Mouse (Mus musculus): Measurements from ENCODE around the gene Wdr6. TPM values are rescaled to one million over a fixed set of nuclear protein-coding genes. Genes with fewer than 3 reads are reported as not detected.

Wdr6 gene
- polyA plus RNA-seq, 1 experiment from 2014 or later, result 29.3 TPM

- Histone ChIP-seq H3K36me3 (peaks cover 94% of the 10 kb centered on the region), H3K4me1 (peaks cover 6% of the 10 kb centered on the region; the same call in 1 of the 2 replicates), H3K9me3 (replicated peaks) (no peaks in the 10 kb centered on the region), H3K4me2 (no peak overlapping the region), H3K27me3 (replicated peaks) (no peaks in the 10 kb centered on the region), H3K9ac (no peak overlapping the region), H3K27ac (no peak overlapping the region), H3K4me3 (no peak overlapping the region)
- WGBS (ENCODE audit: insufficient replicate concordance), result 79% methylated on average over 1 of the region's 1 CpGs
- no peak for ATAC-seq
These were observed 31.7 kb downstream of the Wdr6 start for GRCm38 (mm10) chr9:108546875-108547274.

GRCm38 (mm10) chr9:108545986-108546385 lies 32.6 kb downstream of the Wdr6 start:
- no peak for ATAC-seq
- no peak overlapping the region for H3K4me2 ChIP-seq
- WGBS (ENCODE audit: insufficient replicate concordance), result 91% methylated on average over 3 of the region's 3 CpGs
- H3K4me1 ChIP-seq, result peaks cover 6% of the 10 kb centered on the region; the same call in 1 of the 2 replicates
- H3K4me3 ChIP-seq, result no peak overlapping the region
- H3K27me3 ChIP-seq (replicated peaks), result no peaks in the 10 kb centered on the region
- no peak overlapping the region for H3K27ac ChIP-seq
- H3K9ac ChIP-seq, result no peak overlapping the region
- H3K36me3 ChIP-seq, result peaks cover 94% of the 10 kb centered on the region
- H3K9me3 ChIP-seq (replicated peaks), result no peaks in the 10 kb centered on the region

GRCm38 (mm10) chr9:108540846-108541245 lies 37.7 kb downstream of the Wdr6 start:
- no peak for ATAC-seq
- no peaks in the 10 kb centered on the region for H3K27me3 ChIP-seq (replicated peaks)
- no peak overlapping the region for H3K4me2 ChIP-seq
- H3K9me3 ChIP-seq (replicated peaks), result no peaks in the 10 kb centered on the region
- H3K9ac ChIP-seq, result no peak overlapping the region
- H3K4me3 ChIP-seq, result no peak overlapping the region
- H3K27ac ChIP-seq, result no peak overlapping the region
- no peaks in the 10 kb centered on the region for H3K4me1 ChIP-seq
- peaks cover 94% of the 10 kb centered on the region for H3K36me3 ChIP-seq

GRCm38 (mm10) chr9:108531496-108531895 lies 47.0 kb downstream of the Wdr6 start:
- ATAC-seq, result no peak
- Histone ChIP-seq H3K36me3 (peaks cover 95% of the 10 kb centered on the region), H3K9ac (no peak overlapping the region), H3K27ac (no peak overlapping the region), H3K9me3 (replicated peaks) (no peaks in the 10 kb centered on the region), H3K4me1 (no peaks in the 10 kb centered on the region), H3K4me3 (no peak overlapping the region), H3K4me2 (no peak overlapping the region), H3K27me3 (replicated peaks) (no peaks in the 10 kb centered on the region)
- WGBS (ENCODE audit: insufficient replicate concordance), result 84% methylated on average over 1 of the region's 1 CpGs

GRCm38 (mm10) chr9:108530954-108531353 lies 47.6 kb downstream of the Wdr6 start:
- Histone ChIP-seq H3K27ac (no peak overlapping the region), H3K36me3 (peaks cover 90% of the 10 kb centered on the region), H3K4me3 (no peak overlapping the region), H3K9me3 (replicated peaks) (no peaks in the 10 kb centered on the region), H3K9ac (no peak overlapping the region), H3K27me3 (replicated peaks) (no peaks in the 10 kb centered on the region), H3K4me2 (no peak overlapping the region), H3K4me1 (0 out of 2 replicates have a peak, but pooled peaks cover 1% of the 10 kb centered on the region)
- ATAC-seq, result no peak
- 82% methylated on average over 1 of the region's 1 CpGs for WGBS (ENCODE audit: insufficient replicate concordance)

GRCm38 (mm10) chr9:108525400-108525799 lies 53.1 kb downstream of the Wdr6 start:
- H3K4me3 ChIP-seq, result no peak overlapping the region
- H3K4me1 ChIP-seq, result peaks cover 9% of the 10 kb centered on the region
- no peaks in the 10 kb centered on the region for H3K27me3 ChIP-seq (replicated peaks)
- 79% methylated on average over 3 of the region's 3 CpGs for WGBS (ENCODE audit: insufficient replicate concordance)
- H3K9ac ChIP-seq, result no peak overlapping the region
- H3K4me2 ChIP-seq, result no peak overlapping the region
- H3K36me3 ChIP-seq, result peaks cover 73% of the 10 kb centered on the region
- no peak for ATAC-seq
- no peak overlapping the region for H3K27ac ChIP-seq
- no peaks in the 10 kb centered on the region for H3K9me3 ChIP-seq (replicated peaks)

- H3K27ac ChIP-seq, result no peak overlapping the region
- H3K9me3 ChIP-seq (replicated peaks), result no peaks in the 10 kb centered on the region
- 90% methylated on average over 4 of the region's 4 CpGs for WGBS (ENCODE audit: insufficient replicate concordance)
These were observed 55.2 kb downstream of the Wdr6 start for GRCm38 (mm10) chr9:108523341-108523740.

More at GRCm38 (mm10) chr9:108523341-108523740, 55.2 kb downstream of the Wdr6 start:
- H3K9ac ChIP-seq, result no peak overlapping the region
- H3K4me3 ChIP-seq, result no peak overlapping the region
- H3K27me3 ChIP-seq (replicated peaks), result no peaks in the 10 kb centered on the region
- ATAC-seq, result no peak
- H3K4me1 ChIP-seq, result peaks cover 26% of the 10 kb centered on the region
- H3K36me3 ChIP-seq, result peaks cover 68% of the 10 kb centered on the region
- no peak overlapping the region for H3K4me2 ChIP-seq

MicroRNA genes within 50 kb of the gene (microRNA counts, 519-probe panel; counts per million panel counts)
- 5,797 counts per million, percentile 90 among the panel's probes with 10 or more counts for microRNA mmu-miR-191
- microRNA mmu-miR-425, result 4,778 counts per million, percentile 83 among the panel's probes with 10 or more counts

Small RNA genes lying within 50 kb of the gene (microRNA-seq; reads per million reads assigned to microRNA genes)
- gene Gm24083 (not detected), gene Mir191 (not detected), gene Mir425 (6,737 reads per million, percentile 90 among the genes with 10 or more reads in this experiment)

Other genes starting within 250 kb of the Wdr6 start
- gene Gpx1, start 239.8 kb downstream of the Wdr6 start, polyA plus RNA-seq (2016; fragmentation: Nextera tagmentation; extraction: Ambion mirVana), result 5,938 and 5,957 TPM in 2 replicates
- 87.4 and 92.1 TPM in 2 replicates for gene Usp4, start 230.9 kb downstream of the Wdr6 start, polyA plus RNA-seq (2016; fragmentation: Nextera tagmentation; extraction: Ambion mirVana)
- 0.32 and 0.59 TPM in 2 replicates for gene 1700102P08Rik, start 185.9 kb downstream of the Wdr6 start, polyA plus RNA-seq (2016; fragmentation: Nextera tagmentation; extraction: Ambion mirVana)
- 0.55 TPM in 2 replicates for gene Ccdc36, start 150.3 kb downstream of the Wdr6 start, polyA plus RNA-seq (2016; fragmentation: Nextera tagmentation; extraction: Ambion mirVana)
- not detected in 2 replicates for gene BC048562, start 142.3 kb downstream of the Wdr6 start, polyA plus RNA-seq (2016; fragmentation: Nextera tagmentation; extraction: Ambion mirVana)
- 28.5 and 32.9 TPM in 2 replicates for gene Ccdc71, start 118.2 kb downstream of the Wdr6 start, polyA plus RNA-seq (2016; fragmentation: Nextera tagmentation; extraction: Ambion mirVana)
- gene Klhdc8b, start 117.2 kb downstream of the Wdr6 start, polyA plus RNA-seq (2016; fragmentation: Nextera tagmentation; extraction: Ambion mirVana), result 17.7 and 18.8 TPM in 2 replicates
- 9.8 and 10.9 TPM in 2 replicates for gene Lamb2, start 99.0 kb downstream of the Wdr6 start, polyA plus RNA-seq (2016; fragmentation: Nextera tagmentation; extraction: Ambion mirVana)
- gene Usp19, start 88.1 kb downstream of the Wdr6 start, polyA plus RNA-seq (2016; fragmentation: Nextera tagmentation; extraction: Ambion mirVana), result 48.0 and 52.1 TPM in 2 replicates
- gene Qars, start 71.0 kb downstream of the Wdr6 start, polyA plus RNA-seq (2016; fragmentation: Nextera tagmentation; extraction: Ambion mirVana), result 74.4 and 79.9 TPM in 2 replicates
- 78.6 and 81.6 TPM in 2 replicates for gene Qrich1, start 61.9 kb downstream of the Wdr6 start, polyA plus RNA-seq (2016; fragmentation: Nextera tagmentation; extraction: Ambion mirVana)
- gene Impdh2, start 18.5 kb downstream of the Wdr6 start, polyA plus RNA-seq (2016; fragmentation: Nextera tagmentation; extraction: Ambion mirVana), result 173 and 184 TPM in 2 replicates
- gene Ndufaf3, start 11.3 kb downstream of the Wdr6 start, polyA plus RNA-seq (2016; fragmentation: Nextera tagmentation; extraction: Ambion mirVana), result 34.8 and 38.9 TPM in 2 replicates
- 52.7 and 58.9 TPM in 2 replicates for gene Dalrd3, start 8.9 kb downstream of the Wdr6 start, polyA plus RNA-seq (2016; fragmentation: Nextera tagmentation; extraction: Ambion mirVana)
- gene P4htm, start 18.9 kb upstream of the Wdr6 start, polyA plus RNA-seq (2016; fragmentation: Nextera tagmentation; extraction: Ambion mirVana), result 1.1 and 1.4 TPM in 2 replicates
- 40.4 and 41.3 TPM in 2 replicates for gene Arih2, start 70.6 kb upstream of the Wdr6 start, polyA plus RNA-seq (2016; fragmentation: Nextera tagmentation; extraction: Ambion mirVana)
- 25.2 and 26.7 TPM in 2 replicates for gene Slc25a20, start 83.3 kb upstream of the Wdr6 start, polyA plus RNA-seq (2016; fragmentation: Nextera tagmentation; extraction: Ambion mirVana)
- 15.5 and 17.5 TPM in 2 replicates for gene Prkar2a, start 110.6 kb upstream of the Wdr6 start, polyA plus RNA-seq (2016; fragmentation: Nextera tagmentation; extraction: Ambion mirVana)
- 15.7 and 20.3 TPM in 2 replicates for gene Ip6k2, start 205.1 kb upstream of the Wdr6 start, polyA plus RNA-seq (2016; fragmentation: Nextera tagmentation; extraction: Ambion mirVana)
- 5.6 and 9.1 TPM in 2 replicates for gene Nckipsd, start 229.6 kb upstream of the Wdr6 start, polyA plus RNA-seq (2016; fragmentation: Nextera tagmentation; extraction: Ambion mirVana)
- 0.13 and 0.15 TPM in 2 replicates for gene Celsr3, start 247.6 kb upstream of the Wdr6 start, polyA plus RNA-seq (2016; fragmentation: Nextera tagmentation; extraction: Ambion mirVana)